Mouse (Mus musculus) MN1 (cell line): ENCODE measurements around the gene Ccl9.

ENCODE experiments used
- DNase-seq: peaks from one replicate; pipeline ENCODE4 v3.0.0-alpha.2; 2016; ENCODE audit warnings: low spot score

Gene Ccl9

GRCm38 (mm10) chr11:83536831-83537230 lies 41.6 kb downstream of the Ccl9 start:
- DNase-seq = no peak

GRCm38 (mm10) chr11:83534609-83535423 lies 43.6 kb downstream of the Ccl9 start:
- DNase-seq = peak; percentile 69

GRCm38 (mm10) chr11:83534143-83534542 lies 44.3 kb downstream of the Ccl9 start:
- DNase-seq = no peak

GRCm38 (mm10) chr11:83533192-83533591 lies 45.2 kb downstream of the Ccl9 start:
- no peak for DNase-seq

GRCm38 (mm10) chr11:83530360-83530759 lies 48.1 kb downstream of the Ccl9 start, which contains the start of gene Ccl5:
Ccl5 (minus strand) TSS chr11:83530518.
- DNase-seq = no peak

- no peak for DNase-seq
Observed at GRCm38 (mm10) chr11:83529024-83529423, 49.4 kb downstream of the Ccl9 start.
